Mouse (Mus musculus) hematopoietic stem cell, adult 5-6 weeks (primary cell): ENCODE data around the gene Ddr1. TPM values are rescaled to one million over a fixed set of nuclear protein-coding genes. Genes with fewer than 3 reads are reported as not detected.
"Not testable (repeated sequence)": the region's sequence is repeated elsewhere in the genome, so short reads cannot be mapped to it uniquely, and the experiment has no call there.

Experiments used
- ATAC-seq, 2 experiments: fragments of 125-278 bp in 1 of 2; replicated peaks in 1 of 2; 2 replicates each; pipeline ENCODE4 v1.8.0; 2016 to 2017; ENCODE audit warnings: inconsistent platforms in 2 of 2, mild to moderate bottlenecking in 2 of 2, moderate number of reproducible peaks in 2 of 2, low read depth in 1 of 2, moderate TSS enrichment in 1 of 2; ENCODE audit not compliant: low FRiP score in 2 of 2, poor library complexity in 2 of 2, severe bottlenecking in 2 of 2, insufficient read depth in 1 of 2, low TSS enrichment in 1 of 2
- total RNA-seq: library from RNA; stranded (forward); fragments of 172-1452, 232-1000 nt; gene quantifications from 2 replicates; pipeline ENCODE4 v1.2.3, GENCODE M21; 2017

The Ddr1 gene
- 0.75 TPM in 1 of 2 replicates, not detected in the other for total RNA-seq

DNA sequence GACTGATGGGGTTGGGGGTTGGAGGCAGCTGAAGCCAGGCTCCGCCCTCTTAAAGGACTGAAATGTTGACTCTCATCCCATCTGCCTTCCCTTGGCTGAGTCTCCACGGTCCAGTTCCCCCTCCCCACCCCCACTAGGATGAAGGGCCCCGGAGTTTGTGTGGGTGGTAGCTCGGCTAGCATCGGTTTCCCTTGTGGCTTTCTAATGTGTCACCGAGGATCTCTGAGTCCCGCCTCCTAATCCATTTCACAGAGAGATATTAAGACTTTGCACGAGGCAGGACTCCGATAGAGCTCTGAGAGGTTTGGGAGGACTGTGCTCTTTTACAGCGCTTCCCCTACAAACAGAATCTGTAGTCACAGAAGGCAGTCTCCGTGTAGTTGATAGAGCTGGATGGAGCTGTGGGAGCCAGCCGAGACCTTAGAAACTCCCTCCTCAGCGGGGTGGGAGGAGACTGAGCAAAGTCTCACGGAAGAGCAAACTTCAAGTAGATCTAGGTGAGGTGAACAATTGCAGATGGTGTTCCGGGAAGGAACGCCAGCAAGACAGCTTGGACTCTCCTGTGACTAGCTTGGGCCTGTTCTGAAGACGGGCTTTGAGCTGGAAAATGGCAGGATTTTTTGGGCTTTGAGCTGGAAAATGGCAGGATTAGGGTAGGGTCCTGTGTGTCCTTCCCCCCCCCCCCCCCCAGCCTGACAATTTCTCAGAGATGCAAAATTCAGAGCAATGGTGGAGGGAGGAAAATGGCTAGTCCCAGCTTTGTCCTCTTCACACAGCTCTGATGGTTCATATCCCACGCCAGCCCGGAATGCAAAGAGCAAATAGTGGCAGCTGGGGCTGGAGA, at the start of gene Ddr1:
Ddr1 (minus strand) TSS at position 1 of the 844 bp plus-strand sequence.
- ATAC-seq, result 0 out of 4 replicates have a peak, but pooled peaks of 1 of the 2 experiments have one; percentile 18

DNA sequence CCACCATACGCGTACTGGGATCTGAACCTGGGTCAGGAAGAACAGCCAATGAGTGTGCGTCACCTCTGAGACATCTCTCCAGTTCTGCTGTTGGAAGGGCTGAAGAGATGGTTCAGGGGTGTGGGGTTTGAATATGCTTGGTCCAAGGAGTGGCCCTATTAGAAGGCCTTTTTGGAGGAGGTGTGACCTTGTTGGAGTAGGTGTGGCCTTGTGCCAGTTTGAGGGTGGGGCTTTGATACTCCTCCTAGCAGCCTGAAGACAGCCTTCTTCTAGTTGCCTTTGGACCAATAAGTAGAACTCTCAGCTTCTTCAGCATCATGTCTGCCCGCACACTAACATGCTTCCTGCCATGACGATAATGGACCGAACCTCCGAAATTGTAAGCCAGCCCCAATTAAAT, 49.2 kb upstream of the Ddr1 start:
- ATAC-seq, result no peak

DNA sequence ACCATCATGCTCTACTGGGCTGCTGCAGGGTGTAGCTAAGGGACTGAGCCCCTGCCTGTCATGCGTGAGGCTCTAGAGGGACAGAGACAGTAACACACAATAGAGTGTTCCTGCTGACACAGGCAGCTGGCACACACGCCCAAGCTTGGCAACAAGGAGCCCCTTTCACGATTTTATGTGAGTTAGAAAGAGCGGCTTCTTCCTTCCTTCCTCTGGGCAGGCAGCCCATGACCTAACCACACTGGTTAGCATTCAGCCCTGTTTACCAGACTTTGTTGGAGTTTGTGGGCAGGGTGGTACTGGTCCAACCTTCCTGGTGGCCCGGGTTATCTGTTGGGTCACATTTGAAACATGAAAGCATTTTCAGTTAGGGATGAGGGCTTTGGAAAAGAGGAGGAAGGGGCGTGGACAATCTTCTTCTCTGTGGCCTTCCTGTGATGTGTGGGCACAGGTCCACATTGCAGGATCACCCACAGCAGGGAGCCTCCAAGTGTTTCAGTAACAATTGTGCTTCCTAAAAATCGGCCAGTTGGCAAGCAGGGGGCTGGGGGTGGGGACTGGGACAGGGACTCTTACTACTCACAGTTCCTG, 47.9 kb upstream of the Ddr1 start:
- peak; percentile 82 to 83 for ATAC-seq

DNA sequence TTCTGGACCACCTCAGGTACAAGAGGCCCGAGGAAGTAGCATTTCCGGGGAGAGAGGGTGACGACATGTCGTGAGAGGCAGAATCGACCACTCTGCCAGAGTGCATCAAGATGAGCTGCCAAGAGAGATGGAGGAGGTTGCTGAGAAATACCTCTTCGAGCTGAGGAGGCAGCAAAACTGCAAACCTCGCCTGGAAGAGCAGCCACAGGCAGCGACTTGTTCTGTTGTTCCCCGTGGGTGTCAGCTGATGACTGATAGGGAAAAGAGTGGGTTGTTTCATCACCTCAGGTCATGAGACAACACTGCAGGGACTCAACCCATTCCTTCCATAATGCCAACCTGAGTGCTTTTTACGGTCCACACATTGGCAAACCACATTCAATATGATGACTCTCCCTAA, 45.3 kb upstream of the Ddr1 start:
- ATAC-seq, result no peak

DNA sequence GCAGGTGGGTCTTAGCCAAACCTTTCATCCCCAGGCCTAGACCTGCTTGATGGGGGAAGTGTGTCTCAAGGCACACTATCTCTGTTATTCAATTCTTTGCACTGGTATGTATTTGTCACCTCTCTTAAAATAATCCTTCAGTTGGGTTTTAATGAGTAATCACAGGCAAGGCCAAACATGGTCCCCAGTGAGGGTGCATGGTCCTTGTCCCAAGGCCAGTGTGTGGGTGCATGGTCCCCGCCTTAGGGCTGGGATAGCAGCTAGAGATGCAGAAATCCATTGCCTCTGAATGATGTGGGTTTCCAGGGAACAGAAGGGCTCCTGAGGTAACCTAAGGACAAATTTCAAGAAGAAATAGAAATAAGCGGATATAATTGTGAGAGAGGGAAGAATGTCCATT, 39.9 kb upstream of the Ddr1 start:
- ATAC-seq, result no peak

DNA sequence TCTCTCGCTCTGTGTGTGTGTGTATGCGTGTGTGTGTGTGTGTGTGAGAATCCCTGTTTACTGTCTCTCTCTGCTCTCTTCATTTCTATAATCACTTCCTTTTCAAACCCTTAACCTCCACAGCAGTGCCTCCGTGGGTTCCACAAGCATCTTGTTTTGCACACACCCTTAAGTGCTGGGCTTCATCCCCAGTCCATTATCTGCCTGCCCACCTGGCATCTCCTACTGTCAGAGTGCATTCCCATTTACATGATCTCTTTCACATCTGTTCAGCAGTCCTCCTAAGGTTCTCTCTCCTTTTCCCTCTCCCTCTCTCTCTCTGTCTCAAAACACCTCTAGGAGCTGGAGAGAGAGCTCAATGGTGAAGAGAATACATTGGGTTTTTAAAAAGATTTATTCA, 38.5 kb upstream of the Ddr1 start:
- ATAC-seq, result no peak

DNA sequence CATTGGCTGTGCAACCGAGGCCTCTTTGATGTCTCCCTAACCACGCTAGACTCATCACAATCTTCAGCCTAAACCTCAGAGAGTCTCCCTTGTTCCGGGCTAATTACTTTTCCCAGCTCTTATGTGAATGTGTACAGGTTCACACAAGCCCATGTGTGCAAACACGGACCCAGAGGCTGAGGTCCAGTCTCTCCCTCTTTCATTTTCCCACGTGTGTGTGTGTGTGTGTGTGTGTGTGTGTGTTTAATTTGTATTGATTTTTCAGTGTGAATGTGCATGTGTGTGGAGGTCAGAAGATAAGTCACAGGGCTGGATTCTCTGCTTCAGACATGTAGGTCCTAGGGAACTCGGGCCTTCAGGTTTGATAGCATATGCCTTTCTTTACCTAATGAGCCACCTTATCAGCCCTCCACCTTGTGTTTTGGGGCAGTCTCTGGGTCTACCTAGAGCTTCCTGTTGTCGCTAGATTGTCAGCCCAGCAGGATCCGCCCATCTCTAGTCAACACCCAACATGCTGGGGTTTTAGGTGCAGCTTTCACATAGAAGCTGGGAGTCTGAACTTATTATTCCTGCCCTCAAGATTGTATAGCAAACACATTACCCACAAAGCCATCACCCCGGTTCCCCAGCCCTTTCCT, 37.3 kb upstream of the Ddr1 start:
- ATAC-seq, result no peak

DNA sequence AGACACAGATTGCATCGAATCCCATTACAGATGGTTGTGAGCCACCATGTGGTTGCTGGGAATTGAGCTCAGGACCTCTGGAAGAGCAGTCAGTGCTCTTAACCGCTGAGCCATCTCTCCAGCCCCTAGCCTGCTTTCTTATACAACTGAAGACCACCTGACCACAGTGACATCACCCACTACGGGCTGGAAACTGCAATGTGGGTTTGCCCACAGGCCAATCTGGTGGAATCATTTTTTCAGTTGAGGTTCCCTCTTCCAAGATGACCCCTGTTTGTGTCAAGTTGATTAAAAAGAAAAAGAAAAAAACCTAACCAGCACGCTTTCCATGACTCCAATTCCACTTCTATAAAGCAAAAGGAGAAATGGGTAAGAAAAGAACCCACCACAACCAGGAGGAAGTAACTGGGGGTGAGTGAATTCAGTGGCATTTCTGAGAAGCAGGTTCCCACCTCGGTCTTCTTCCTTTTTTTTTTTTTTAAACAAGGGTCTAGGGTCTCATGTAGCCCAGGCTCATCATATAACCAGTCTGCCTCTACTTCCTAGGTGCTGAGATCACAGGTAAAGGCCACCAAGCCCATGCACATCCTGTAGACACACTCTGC, 36.0 kb upstream of the Ddr1 start:
- ATAC-seq, result peak; percentile 21 to 31; a peak in 2 of 4 replicates

DNA sequence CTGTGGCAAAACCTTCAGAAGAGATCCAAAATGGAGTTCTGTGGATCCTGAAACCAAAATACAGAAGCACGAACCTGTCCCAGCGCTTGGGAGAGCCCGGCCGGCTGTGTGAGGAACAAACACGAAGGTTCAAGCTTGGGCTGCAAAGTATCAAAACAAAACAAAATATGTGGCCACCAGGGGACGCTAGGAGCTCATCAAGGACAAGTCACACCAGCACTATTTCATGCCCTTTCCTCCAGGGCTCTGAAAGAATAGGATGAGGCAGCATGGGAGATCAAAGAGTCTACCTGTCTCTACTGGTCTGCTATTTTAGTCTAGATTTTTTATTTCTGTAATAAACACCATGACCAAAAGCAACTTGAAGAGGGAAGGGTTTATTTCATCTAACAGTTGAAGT, 35.3 kb upstream of the Ddr1 start:
- ATAC-seq, result peak; percentile 47 to 61; a peak in 3 of 4 replicates

DNA sequence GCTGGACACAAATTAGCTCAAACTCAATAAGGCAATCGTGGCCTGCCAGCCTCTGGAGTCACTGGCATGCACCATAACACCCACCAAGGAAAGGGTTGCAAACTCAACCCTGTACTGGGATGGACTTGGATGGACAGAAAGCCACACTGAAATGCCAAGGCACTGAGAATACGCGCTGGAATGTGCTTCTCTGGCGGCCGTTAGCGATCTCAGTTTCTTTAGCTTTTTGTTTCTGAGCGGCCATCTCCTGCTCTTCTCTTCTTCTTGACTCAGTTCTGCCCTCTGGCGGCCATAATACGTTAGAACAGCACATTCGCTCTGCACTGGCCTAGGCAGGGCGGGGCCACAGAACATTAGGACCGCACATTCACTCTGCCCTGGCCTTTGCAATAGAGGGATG, 33.3 kb upstream of the Ddr1 start:
- peak; percentile 53 to 67; a peak in 3 of 4 replicates for ATAC-seq

DNA sequence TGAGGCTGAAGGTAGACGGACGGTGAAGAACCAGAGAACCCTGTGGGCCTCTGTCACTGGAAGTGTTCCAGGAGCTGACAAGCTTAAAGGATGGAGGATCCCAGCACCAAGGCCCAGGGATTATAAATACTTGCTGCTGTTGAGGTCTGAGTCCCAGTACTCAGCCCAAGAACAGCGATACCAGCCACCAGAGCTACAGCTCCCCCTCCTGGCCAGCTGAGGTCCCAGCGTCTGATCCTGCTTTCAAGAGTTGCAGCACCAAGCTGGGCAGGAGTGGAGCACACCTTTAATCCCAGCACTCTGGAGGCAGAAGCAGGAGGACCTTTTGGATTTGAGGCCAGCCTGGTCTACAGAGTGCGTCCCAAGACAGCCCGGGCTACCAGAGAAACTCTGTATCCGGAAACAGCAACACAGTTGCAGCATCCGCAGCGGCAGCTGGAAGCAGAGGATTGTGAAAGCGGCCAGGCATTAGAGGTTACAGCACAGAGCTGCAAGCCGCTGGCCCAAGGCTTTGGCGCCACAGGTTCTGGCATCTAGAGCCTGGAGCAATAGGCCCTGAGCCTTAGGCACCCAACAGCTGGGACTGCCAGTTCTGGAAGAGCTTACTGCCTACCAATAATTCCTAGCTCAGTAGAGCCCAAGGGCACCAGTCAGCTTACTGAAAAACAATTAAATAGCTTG, 32.0 kb upstream of the Ddr1 start:
- peak; percentile 30 to 44; a peak in 2 of 4 replicates for ATAC-seq

DNA sequence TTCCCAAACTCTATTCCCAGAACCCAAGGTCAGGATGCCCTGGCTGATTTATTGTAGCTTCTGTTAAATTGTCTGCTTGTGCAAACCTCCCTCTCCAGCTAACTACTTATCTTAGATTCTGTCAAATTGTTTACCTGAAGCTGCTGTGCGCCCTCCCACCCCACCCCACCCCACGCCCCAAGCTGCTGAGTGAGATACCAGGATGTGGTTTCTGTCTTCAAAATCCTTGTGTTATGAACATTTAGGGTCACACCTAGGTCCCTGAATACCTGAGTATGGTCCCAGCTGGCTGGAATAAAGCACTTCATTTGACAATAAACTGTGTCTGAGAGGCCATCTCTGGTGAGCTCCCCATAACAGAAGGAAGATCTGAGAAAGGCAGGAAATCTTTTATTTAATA, 30.1 kb upstream of the Ddr1 start:
- ATAC-seq, result no peak

DNA sequence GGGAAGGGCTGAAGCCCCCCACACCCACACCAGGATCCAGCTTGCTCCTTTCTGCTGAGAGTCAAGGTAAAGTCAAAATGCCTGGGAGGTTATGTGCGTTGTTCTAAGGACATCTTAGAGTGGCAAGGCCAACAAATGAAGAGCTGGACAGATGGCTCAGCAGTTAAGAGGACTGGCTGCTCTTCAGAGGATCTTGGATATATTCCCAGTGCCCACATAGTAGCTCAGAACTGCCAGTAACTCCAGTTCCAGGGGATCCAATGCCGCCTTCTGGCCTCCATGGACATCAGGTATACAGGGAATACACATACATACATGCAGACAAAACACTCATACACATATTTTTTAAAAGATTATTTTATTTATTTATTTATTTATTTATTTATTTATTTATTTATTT, 29.0 kb upstream of the Ddr1 start:
- no peak for ATAC-seq

DNA sequence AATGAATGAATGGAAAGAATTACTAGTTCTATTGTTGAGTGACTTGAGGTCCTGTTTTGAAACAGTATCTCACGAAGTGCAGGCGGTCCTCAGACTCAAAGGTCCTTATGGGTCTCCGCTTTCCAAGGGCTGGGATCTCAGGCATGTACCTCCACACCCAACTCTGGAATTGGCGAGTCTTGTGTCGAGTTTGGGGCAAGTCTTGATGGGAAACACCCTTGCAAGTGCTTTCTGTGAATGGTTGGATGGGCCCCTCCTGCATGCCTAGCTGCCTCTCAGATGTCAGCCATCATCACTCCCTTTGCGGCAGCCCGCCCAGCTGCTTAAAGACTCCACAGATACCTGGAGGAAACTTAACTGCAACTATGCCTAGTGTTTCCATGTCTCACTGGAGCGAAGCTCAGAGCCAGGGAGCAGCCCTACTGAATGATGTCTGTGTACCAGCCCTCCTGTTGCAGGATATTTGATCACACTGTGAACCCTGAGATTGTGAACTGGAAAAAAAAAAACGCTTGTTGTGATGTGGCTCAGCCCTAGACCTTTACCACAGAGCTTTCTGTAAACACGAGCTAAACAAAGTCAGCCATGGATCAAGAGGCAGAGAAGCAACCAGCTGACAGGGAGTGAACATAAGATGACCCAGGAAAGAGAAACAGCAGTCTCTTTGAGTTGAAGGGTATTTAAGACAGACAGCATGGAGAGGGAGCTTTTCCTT, 27.2 kb upstream of the Ddr1 start:
- no peak for ATAC-seq

DNA sequence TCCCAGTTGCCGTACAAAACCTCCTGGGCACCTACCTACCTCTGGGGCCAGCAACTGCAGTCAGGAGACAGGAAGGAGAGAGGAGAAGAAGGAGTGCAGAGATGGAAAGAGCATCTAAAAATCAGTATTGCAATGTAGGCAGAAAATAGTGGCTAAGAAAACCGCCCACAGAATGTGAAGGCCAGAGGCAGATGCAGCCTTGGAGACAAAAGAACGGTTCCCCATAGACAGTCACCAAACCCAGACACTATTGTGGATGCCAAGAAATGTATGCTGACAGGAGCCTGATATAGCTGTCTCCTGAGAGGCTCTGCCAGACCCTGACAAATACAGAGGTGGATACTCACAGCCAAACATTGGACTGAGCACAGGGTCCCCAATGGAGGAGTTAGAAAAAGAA, 25.7 kb upstream of the Ddr1 start:
- ATAC-seq, result not testable (repeated sequence)

DNA sequence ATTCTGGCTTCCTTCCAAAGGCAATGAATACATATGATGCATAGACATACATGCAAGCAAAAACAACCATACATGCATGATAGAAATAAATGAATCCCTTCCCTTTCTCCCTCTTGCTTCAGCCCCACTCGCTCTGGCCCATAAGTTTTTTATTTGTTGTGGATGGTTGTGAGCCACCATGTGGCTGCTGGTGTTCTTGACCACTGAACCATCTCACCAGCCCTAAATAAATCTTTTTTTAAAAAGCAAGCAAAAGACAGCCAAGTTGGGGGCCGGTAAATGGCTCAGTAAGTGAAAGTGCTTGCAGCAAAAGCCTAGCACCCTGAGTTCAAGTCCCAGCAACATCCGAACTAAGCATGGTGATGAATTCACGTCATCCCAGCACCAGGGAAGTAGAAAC, 24.4 kb upstream of the Ddr1 start:
- ATAC-seq, result no peak
